Comparison of ENCODE assay signal across 8 mouse cellular contexts in genomic region chr11:120598283-120598989, GRCm38 (mm10). TPM values are rescaled to one million over a fixed set of nuclear protein-coding genes. Genes with fewer than 3 reads are reported as not detected.
A peak's percentile ranks its signal among the peaks of the same experiment; 100 is the strongest.
DNase-seq lines count a peak whose midpoint lies in the region; ATAC-seq lines count a peak whose summit lies in the region.

Gene Alyref, minus strand, starts transcription at chr11:120598365.
Gene Anapc11, plus strand, starts transcription at chr11:120598421.

- peak within 1 kb of the TSS; percentile 89 for H3K27ac ChIP-seq in hindbrain, embryonic 16.5 days (ENCODE audit: low read depth, low read length)
- H3K27ac ChIP-seq in macrophage, result peak within 1 kb of the TSS; percentile 85

- peak within 1 kb of the TSS; percentile 99 for H3K4me2 ChIP-seq in hindbrain, embryonic 16.5 days (ENCODE audit: low read length)

- ATAC-seq in hindbrain, embryonic 16.5 days, result peak; percentile 99

- H3K36me3 ChIP-seq in hindbrain, embryonic 16.5 days (ENCODE audit: control insufficient read depth, insufficient read depth, low read length), result peaks cover 35% of the 10 kb centered on the region
- H3K36me3 ChIP-seq in macrophage (ENCODE audit: inconsistent target), result peaks cover 54% of the 10 kb centered on the region; the same call in 1 of the 2 replicates

- H3K4me3 ChIP-seq in hindbrain, embryonic 16.5 days (ENCODE audit: low read length), result peak within 1 kb of the TSS; percentile 98
- peak within 1 kb of the TSS; percentile 75 for H3K4me3 ChIP-seq in macrophage (ENCODE audit: inconsistent target)

- peak within 1 kb of the TSS; percentile 98 for H3K9ac ChIP-seq in hindbrain, embryonic 16.5 days (ENCODE audit: low read depth, low read length)

- H3K27me3 ChIP-seq in hindbrain, embryonic 16.5 days (replicated peaks; ENCODE audit: control insufficient read depth, insufficient read depth, low read length), result no peaks in the 10 kb centered on the region

- WGBS in hindbrain, embryonic 16.5 days, result under 1% methylated on average over 88 of the region's 88 CpGs
- under 1% methylated on average over 73 of the region's 88 CpGs for WGBS in macrophage (ENCODE audit: missing documents)

- peaks cover 16% of the 10 kb centered on the region for H3K4me1 ChIP-seq in hindbrain, embryonic 16.5 days (ENCODE audit: control insufficient read depth, insufficient read depth, low read depth, low read length)

- no peaks in the 10 kb centered on the region for H3K9me3 ChIP-seq in hindbrain, embryonic 16.5 days (ENCODE audit: control insufficient read depth, low read length)

- peak; percentile 97 for DNase-seq in WW6 (ENCODE audit: low read depth, low spot score)
- peak; percentile 82 to 94 for DNase-seq in cerebellum, postnatal 4 days (ENCODE audit: low spot score in 2 of 2)
- peak; percentile 92 for DNase-seq in gastrocnemius, adult 18-20 months (ENCODE audit: low spot score)
- peak; percentile 92 to 96 for DNase-seq in left cerebral cortex, adult 18-20 months (ENCODE audit: low spot score in 2 of 2)
- DNase-seq in right cerebral cortex, adult 18-20 months, result peak; percentile 96
- DNase-seq in urinary bladder, postnatal 10 days (ENCODE audit: low spot score), result peak; percentile 77

- H3K79me2 ChIP-seq in macrophage (ENCODE audit: inconsistent target), result peaks cover 57% of the 10 kb centered on the region

RNA-seq across cellular contexts. Expression of gene Alyref, which starts in this region (rescaled TPM):
- total RNA-seq in gastrocnemius, adult 18-20 months (2021), result 10 to 100 TPM; 42.8 to 48.6 TPM
- 55.8 and 202 TPM in 2 replicates for polyA plus RNA-seq in hindbrain, embryonic 16.5 days (2015; fragmentation: Nextera tagmentation; extraction: Ambion mirVana)
- 10 to 100 TPM; 60.8 to 62.9 TPM for total RNA-seq in left cerebral cortex, adult 18-20 months (2021)
- 10 to 100 TPM; 13.2 to 43.2 (median 30.6) TPM for total RNA-seq in macrophage (2018; cell fraction: chromatin; rRNA removed)
- total RNA-seq in macrophage (2018; cell fraction: cytosol; rRNA removed), result 10 to 100 TPM; 27.2 to 48.1 (median 35.9) TPM
- 10 to 100 TPM; 17.9 to 63.8 (median 26.1) TPM for total RNA-seq in macrophage (2018; cell fraction: nucleus; rRNA removed)
- polyA plus RNA-seq in macrophage (2018), result 34.3 to 88.6 TPM (median 41.5 TPM) in 3 replicates

RNA-seq across cellular contexts. Expression of gene Anapc11, which starts in this region (rescaled TPM):
- 10 to 100 TPM; 45.9 to 52.1 TPM for total RNA-seq in gastrocnemius, adult 18-20 months (2021)
- polyA plus RNA-seq in hindbrain, embryonic 16.5 days (2015; fragmentation: Nextera tagmentation; extraction: Ambion mirVana), result 194 and 203 TPM in 2 replicates
- total RNA-seq in left cerebral cortex, adult 18-20 months (2021), result 10 to 100 TPM; 95.1 to 98.8 TPM
- 10 to 100 TPM in 25 of 26 experiments, 1 to 10 TPM in 1; 9.6 to 58.0 (median 26.1) TPM for total RNA-seq in macrophage (2018; cell fraction: chromatin; rRNA removed)
- total RNA-seq in macrophage (2018; cell fraction: cytosol; rRNA removed), result 10 to 100 TPM; 51.9 to 93.5 (median 62.1) TPM
- total RNA-seq in macrophage (2018; cell fraction: nucleus; rRNA removed), result 10 to 100 TPM; 17.5 to 48.1 (median 26.5) TPM
- 40.4 to 78.6 TPM (median 76.2 TPM) in 3 replicates for polyA plus RNA-seq in macrophage (2018)

Comparison
In these comparisons a context has a peak if more than half of its experiments do, and no peak if none do; other contexts are left out.
1. Peak in every context shown above with its lines: DNase-seq, ATAC-seq, H3K4me3 ChIP-seq and H3K27ac ChIP-seq.